Mouse (Mus musculus) thymus, postnatal 36 days (tissue): ENCODE data around the gene Sptlc2.
A peak's percentile ranks its signal among the peaks of the same experiment; 100 is the strongest.

Experiments
- DNase-seq, 2 experiments: peaks; one replicate each; pipeline ENCODE4 v3.0.0; 2022; ENCODE audit warnings: mixed read lengths in 2 of 2

Sptlc2 gene

GRCm38 (mm10) chr12:87274853-87275831 lies 113.0 kb downstream of the Sptlc2 start:
- DNase-seq, result no peak

DNA sequence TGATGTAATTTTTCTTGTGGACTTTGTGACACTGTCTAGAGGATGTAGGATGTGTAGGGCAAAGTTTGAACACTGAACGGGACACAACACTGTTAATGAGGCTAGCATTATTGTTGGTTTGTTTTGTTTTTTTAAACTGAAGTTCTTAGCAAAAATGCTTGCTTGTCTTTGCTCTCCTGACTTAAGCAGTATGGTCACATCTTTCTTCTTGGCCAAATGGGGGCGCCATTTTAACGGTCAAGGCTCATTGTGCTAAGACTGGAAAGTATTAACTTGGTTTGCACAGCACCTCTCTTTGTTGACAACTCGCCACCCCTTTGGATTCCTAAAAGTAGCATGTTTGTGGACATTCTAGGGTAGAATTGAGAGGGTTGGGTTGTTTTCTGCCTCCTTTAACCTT lies 120.5 kb downstream of the Sptlc2 start:
- no peak for DNase-seq

DNA sequence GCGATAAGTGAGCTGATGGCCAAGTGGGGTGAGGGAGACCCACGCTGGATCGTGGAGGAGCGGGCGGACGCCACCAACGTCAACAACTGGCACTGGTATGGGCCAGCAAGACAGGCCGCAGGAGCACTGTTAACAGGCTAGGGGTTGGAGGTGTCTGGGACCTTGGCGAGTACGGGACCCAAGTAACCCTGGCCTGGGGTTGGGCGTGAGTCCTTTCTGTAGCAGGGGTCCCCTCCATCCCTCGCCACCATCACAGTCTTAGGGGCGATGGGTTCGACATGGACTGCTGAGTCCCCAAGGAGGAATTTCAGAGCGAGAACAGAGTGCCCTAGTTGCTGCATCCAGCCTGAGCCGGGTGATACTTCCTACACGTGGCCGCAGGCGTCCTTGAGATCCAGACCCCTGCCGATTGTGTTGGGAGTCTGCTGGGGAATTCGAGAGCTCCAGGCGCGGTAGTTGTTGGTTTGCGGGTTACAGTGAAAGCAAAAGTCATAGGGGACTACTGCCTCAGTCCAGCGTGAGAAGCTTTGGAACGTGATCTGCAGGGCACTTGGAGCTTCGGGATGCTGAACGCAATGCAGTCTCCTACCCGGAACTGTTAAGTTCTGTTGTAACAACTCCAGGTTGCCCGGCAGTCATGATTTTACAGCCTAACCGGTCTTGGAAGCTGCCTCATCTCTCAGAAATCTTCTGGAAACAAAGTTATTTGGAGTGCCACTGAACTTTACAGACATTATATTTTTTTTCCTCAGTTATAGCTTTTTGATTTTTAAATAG lies 121.1 kb downstream of the Sptlc2 start:
- DNase-seq, result no peak

DNA sequence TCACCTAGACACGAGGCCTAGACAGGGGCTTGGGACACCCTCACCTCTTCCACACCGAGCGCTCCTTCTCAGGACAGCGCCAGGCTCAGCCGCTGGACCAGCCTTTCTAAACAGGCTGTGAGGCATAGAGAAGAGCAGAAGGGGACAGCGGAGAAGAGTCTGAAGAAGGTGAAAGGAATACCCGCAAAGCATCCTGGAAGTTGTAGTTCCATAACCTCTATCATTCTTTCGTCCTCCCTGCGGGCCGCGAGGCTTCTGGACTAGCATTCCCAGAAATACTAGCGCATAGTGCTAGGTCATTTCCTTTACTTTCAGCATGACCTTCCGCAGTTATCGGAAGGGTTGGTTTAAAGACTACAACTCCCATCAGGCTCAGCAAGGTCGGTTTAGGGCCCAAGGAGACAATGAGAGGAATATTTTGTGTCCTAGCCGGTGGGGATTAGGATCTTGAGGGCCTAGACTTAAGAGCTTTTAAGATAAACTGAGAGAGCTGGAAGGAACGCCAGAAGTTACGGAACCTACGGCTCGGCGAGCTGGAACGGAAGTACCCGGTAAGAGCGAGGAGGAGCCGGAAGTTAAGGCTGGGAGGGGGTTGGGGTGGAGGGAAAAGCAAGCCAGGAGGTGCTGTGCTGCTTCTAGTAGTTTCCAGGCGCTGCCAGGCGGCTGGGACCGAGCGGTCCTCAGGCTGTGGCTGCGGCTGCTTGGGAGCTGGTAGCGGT lies 121.9 kb downstream of the Sptlc2 start, which contains the start of the genes Vipas39 and Ahsa1:
Vipas39 (minus strand) TSS at position 149 of the 719 bp plus-strand sequence.
Ahsa1 (plus strand) TSS at position 372 of the 719 bp plus-strand sequence.
- DNase-seq, result peak; percentile 84 to 88

- DNase-seq, result no peak
Observed at GRCm38 (mm10) chr12:87265444-87265843, 122.7 kb downstream of the Sptlc2 start.

DNA sequence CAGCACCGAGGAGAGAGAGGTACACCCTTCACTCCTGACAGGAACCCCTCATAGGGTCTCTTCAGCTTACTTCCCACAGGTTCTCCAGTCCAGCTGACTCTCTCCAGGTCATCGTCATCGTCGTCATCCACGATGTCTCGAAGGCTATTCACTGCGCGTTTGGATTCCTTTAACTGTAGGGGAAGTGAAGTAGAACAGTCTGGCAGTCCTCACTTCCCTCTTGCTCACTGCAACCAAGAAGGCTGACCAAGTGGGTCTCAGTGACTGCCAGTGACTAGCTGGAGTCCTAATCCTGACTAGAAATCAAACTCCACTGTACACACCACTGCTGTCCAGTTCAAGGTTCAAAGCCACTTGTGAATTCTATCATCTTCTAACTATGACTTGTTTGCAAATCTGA lies 127.6 kb downstream of the Sptlc2 start:
- DNase-seq, result no peak

GRCm38 (mm10) chr12:87256629-87257028 lies 131.5 kb downstream of the Sptlc2 start:
- DNase-seq, result no peak
